Mouse (Mus musculus): ENCODE results near the gene Bcl11b. TPM values are rescaled to one million over a fixed set of nuclear protein-coding genes. Genes with fewer than 3 reads are reported as not detected.

The Bcl11b gene
- polyA plus RNA-seq, 1 experiment from 2014 or later, result 21.6 TPM

DNA sequence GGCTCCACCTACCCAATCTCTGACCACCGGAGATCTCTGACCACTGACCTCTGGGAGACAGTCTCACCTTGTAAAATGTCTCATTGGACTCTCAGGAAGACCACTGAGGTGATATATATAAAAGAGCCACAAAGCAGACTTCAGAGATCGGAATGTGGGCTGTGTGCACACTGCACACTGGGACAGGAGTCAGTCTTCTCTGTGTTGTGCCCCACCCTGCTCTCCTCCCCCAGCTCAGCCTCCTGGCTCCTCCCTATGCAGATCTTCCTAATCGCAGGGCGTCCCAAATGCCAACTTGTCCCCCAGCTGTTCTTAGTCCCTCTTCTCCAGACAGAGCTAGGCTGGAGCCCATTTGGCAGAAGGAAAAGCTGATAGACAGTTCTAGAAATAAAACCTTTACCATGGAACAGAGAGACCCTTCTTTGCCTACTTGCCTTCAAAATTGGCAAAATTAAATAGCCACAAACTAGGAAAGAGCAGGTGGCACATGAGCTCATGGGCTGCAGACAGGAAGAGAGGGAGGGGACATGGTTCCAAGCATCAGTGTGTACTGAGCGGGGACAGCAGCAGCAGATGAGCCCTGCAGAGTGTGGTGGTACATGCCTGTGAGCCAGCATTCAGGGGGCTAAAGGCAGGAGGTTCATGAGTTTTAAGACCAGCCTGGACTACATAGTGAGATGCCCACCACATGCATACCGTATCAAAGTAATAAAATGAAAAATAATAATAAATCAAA, 118.9 kb downstream of the Bcl11b start:
- H3K9ac ChIP-seq (replicated peaks), result no peak overlapping the region
- H3K4me3 ChIP-seq (replicated peaks), result no peak overlapping the region
- no peak overlapping the region for H3K4me2 ChIP-seq
- no peaks in the 10 kb centered on the region for H3K36me3 ChIP-seq
- 76% methylated on average over 6 of the region's 6 CpGs for WGBS
- no peaks in the 10 kb centered on the region for H3K9me3 ChIP-seq (replicated peaks)
- H3K27ac ChIP-seq (replicated peaks), result no peak overlapping the region
- ATAC-seq (ENCODE audit: low FRiP score), result no peak
- H3K27me3 ChIP-seq (replicated peaks), result no peaks in the 10 kb centered on the region
- no peaks in the 10 kb centered on the region for H3K4me1 ChIP-seq

DNA sequence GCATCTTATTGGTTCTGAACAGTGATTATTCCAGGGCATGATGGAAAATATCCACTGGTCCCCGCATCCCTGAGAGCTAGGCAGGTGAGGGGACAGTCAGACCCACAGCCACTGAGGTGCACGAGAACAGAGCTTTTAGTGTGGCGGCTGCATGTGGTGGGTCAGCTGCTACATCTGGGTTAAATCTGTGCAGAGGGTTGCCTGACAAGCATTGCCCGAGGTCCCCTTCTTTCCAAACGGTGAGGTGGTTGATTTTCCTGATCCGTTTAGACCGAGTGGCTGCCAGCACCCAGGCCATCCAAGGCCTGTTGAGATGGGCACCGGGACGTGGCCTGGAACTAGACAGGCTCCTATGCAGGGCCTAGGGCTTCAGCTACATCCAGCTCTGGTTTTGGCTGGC, 121.7 kb downstream of the Bcl11b start:
- Histone ChIP-seq H3K4me3 (replicated peaks) (no peak overlapping the region), H3K4me2 (no peak overlapping the region), H3K36me3 (no peaks in the 10 kb centered on the region), H3K27ac (replicated peaks) (no peak overlapping the region), H3K4me1 (no peaks in the 10 kb centered on the region), H3K9me3 (replicated peaks) (no peaks in the 10 kb centered on the region), H3K27me3 (replicated peaks) (no peaks in the 10 kb centered on the region), H3K9ac (replicated peaks) (no peak overlapping the region)
- ATAC-seq (ENCODE audit: low FRiP score), result no peak
- 90% methylated on average over 9 of the region's 9 CpGs for WGBS

DNA sequence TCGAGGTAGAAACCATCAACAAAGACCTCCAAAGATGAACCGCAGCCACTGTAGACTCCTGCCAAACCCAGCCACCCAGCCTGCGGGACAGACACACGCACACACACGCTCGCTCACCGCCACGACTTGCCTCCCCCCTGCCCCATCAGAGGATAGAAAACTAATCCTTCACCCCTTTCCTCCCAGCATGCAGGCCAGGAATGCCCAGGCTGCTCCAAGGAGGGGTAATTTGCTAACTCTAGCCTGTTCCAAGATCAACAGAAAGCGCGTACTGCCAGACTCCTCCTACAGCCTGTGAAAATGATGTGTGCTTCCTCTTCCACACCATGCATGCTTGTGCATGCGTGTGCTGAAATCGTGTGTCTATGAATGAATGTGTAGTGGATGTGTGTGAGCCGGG, 122.7 kb downstream of the Bcl11b start:
- H3K9me3 ChIP-seq (replicated peaks), result no peaks in the 10 kb centered on the region
- H3K4me2 ChIP-seq, result no peak overlapping the region
- H3K36me3 ChIP-seq, result no peaks in the 10 kb centered on the region
- H3K27ac ChIP-seq (replicated peaks), result no peak overlapping the region
- H3K9ac ChIP-seq (replicated peaks), result no peak overlapping the region
- no peaks in the 10 kb centered on the region for H3K27me3 ChIP-seq (replicated peaks)
- no peak for ATAC-seq (ENCODE audit: low FRiP score)
- 84% methylated on average over 13 of the region's 13 CpGs for WGBS
- H3K4me1 ChIP-seq, result 0 out of 2 replicates have a peak, but pooled peaks cover 2% of the 10 kb centered on the region
- no peak overlapping the region for H3K4me3 ChIP-seq (replicated peaks)

DNA sequence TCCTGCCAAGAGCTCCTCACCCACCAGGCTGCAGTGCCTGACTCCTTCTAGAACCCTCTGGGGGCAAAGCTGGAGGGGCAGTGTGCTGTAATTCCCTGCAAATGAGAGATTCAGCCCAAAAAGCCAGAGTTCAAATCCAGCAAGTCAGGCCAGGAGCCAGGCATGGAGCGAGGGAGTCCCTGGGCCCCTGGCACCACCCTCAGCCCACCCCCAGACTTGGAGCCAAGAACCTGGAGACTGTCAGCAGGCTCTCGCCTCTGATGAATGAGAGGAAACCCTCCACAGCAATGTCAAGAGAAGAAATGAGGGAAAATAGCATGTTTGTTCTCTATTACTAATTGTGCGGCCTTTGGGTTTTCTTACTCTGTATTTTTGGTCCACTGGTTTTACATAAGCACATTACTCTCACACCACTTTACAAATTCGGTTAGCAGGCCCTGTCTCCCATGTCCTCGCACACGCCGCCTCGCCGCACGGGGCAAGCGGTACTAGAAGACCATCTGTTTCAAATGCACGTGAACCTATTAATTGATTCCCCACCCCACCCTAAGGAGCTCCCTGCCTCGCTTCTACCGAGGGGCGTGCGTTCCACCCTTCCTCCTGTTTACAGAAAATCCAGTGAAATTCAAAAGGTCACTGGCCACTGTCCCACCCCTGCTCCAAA, 124.2 kb downstream of the Bcl11b start:
- H3K36me3 ChIP-seq, result no peaks in the 10 kb centered on the region
- no peak overlapping the region for H3K27ac ChIP-seq (replicated peaks)
- WGBS, result 83% methylated on average over 16 of the region's 16 CpGs
- no peaks in the 10 kb centered on the region for H3K27me3 ChIP-seq (replicated peaks)
- H3K4me3 ChIP-seq (replicated peaks), result no peak overlapping the region
- H3K9me3 ChIP-seq (replicated peaks), result no peaks in the 10 kb centered on the region
- no peak for ATAC-seq (ENCODE audit: low FRiP score)
- H3K4me1 ChIP-seq, result 0 out of 2 replicates have a peak, but pooled peaks cover 2% of the 10 kb centered on the region
- H3K9ac ChIP-seq (replicated peaks), result no peak overlapping the region
- no peak overlapping the region for H3K4me2 ChIP-seq

DNA sequence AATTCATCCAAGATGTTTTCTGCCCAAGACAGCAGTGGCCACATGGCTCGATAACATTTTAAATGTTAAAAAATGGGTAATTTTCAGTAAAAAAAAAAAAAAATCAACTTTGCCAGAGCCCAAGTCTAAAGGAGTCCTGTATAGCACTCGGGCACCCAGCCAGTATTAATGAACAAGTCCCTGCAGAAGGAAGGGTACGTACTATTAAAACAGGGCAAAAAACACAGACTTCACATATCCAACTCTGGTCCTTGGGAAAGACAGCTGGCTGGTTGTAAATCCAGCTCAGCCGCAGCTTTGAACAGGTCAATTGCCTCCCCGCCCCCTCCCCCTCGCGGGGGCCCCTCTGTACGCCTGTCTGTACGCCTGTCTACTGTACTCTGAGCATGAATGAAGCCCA, 127.2 kb downstream of the Bcl11b start:
- H3K9ac ChIP-seq (replicated peaks), result no peak overlapping the region
- no peak overlapping the region for H3K4me2 ChIP-seq
- H3K36me3 ChIP-seq, result no peaks in the 10 kb centered on the region
- H3K4me3 ChIP-seq (replicated peaks), result no peak overlapping the region
- no peak overlapping the region for H3K27ac ChIP-seq (replicated peaks)
- WGBS, result 55% methylated on average over 9 of the region's 9 CpGs
- H3K4me1 ChIP-seq, result 0 out of 2 replicates have a peak, but pooled peaks cover 2% of the 10 kb centered on the region
- H3K27me3 ChIP-seq (replicated peaks), result no peaks in the 10 kb centered on the region
- H3K9me3 ChIP-seq (replicated peaks), result no peaks in the 10 kb centered on the region
- ATAC-seq (ENCODE audit: low FRiP score), result no peak

DNA sequence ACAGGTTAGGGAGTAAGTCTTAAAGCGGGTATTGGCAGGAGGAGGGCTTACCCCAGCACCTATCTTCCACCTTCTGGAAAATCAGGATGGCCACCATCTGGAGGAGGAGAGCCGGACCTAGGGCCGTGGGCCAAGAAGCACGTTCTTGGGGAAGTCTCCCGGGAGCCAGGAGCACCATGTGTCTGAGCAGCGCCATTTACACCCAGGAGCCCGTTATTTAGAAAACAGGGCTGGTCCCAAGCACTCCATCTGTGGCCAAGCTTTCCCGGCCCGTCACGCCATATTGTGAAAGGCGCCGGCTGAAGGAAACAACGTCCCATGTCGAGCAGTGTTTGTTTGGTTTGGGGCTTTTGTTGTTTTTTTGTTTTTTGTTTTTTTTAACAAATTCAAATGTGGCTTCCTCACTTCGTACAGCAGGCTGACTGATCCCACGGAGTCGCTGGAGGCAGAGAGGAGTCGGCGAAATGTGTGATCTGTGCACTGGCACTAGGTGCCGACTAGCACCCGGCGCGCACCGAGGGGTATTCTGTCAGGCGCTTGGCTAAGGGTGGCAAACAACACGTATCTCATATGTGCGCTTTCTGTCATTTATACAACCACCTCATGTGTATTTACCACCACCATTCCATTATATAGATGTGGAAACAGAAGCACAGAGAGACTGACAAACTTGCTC, 128.8 kb downstream of the Bcl11b start:
- ATAC-seq (ENCODE audit: low FRiP score), result no peak
- Histone ChIP-seq H3K27me3 (replicated peaks) (no peaks in the 10 kb centered on the region), H3K4me1 (0 out of 2 replicates have a peak, but pooled peaks cover 2% of the 10 kb centered on the region), H3K9me3 (replicated peaks) (no peaks in the 10 kb centered on the region), H3K36me3 (no peaks in the 10 kb centered on the region), H3K4me3 (replicated peaks) (no peak overlapping the region), H3K4me2 (no peak overlapping the region), H3K9ac (replicated peaks) (no peak overlapping the region), H3K27ac (replicated peaks) (no peak overlapping the region)
- 85% methylated on average over 27 of the region's 27 CpGs for WGBS

DNA sequence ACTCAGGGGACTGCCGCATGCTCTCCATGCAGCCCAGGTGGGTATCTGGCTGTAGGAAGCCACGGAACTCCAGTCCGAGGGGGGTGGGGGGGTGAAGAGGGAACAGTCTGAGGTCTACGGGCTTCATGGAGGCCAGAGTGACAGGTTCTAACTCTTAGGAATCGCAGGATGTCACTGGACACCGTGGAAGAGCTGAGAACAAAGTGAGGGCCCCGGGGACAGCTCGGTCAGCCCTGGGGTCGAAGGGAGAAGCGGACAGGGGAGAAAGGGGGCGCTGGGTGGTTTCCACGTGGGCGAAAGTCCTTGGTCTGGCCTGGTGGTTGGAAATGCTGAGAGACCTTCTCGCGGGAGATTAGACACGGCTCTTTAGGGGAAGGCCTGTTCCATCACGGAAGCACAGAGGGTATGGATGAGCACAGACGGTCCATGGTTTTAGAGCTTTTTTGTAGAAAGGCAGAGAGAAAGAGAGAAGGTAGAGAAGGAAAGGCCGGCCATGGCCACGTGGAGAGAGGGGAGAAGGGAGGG, 133.8 kb downstream of the Bcl11b start:
- ATAC-seq (ENCODE audit: low FRiP score), result no peak
- Histone ChIP-seq H3K4me3 (replicated peaks) (no peak overlapping the region), H3K9me3 (replicated peaks) (no peaks in the 10 kb centered on the region), H3K9ac (replicated peaks) (no peak overlapping the region), H3K27ac (replicated peaks) (no peak overlapping the region), H3K36me3 (no peaks in the 10 kb centered on the region), H3K4me1 (no peaks in the 10 kb centered on the region), H3K27me3 (replicated peaks) (no peaks in the 10 kb centered on the region), H3K4me2 (no peak overlapping the region)
- WGBS, result 87% methylated on average over 20 of the region's 20 CpGs

DNA sequence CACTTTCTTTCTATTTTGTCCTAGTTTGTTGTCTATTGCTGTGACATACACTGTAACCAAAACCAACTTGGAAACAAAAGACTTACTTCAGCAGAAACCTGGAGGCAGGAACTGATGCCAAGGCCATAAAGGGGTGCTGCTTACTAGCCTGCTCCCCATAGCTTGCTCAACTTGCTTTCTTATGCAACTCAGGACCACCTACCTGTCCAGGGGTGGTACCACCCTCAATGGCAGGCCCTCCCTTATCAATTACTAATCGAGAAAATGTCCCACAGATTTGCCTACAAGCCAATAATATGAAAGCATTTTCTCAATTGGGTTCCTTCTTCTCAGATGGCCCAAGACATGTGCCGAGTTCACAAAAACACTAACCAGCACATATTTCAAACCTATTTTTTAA, 135.1 kb downstream of the Bcl11b start:
- no peak overlapping the region for H3K4me3 ChIP-seq (replicated peaks)
- no peak for ATAC-seq (ENCODE audit: low FRiP score)
- H3K27me3 ChIP-seq (replicated peaks), result no peaks in the 10 kb centered on the region
- no peak overlapping the region for H3K27ac ChIP-seq (replicated peaks)
- no peaks in the 10 kb centered on the region for H3K4me1 ChIP-seq
- 94% methylated on average over 2 of the region's 2 CpGs for WGBS
- no peaks in the 10 kb centered on the region for H3K36me3 ChIP-seq
- no peak overlapping the region for H3K4me2 ChIP-seq
- no peaks in the 10 kb centered on the region for H3K9me3 ChIP-seq (replicated peaks)
- no peak overlapping the region for H3K9ac ChIP-seq (replicated peaks)

Other genes with a start within 250 kb of the Bcl11b start
- gene Setd3, start 175.7 kb upstream of the Bcl11b start, polyA plus RNA-seq (2015; fragmentation: Nextera tagmentation; extraction: Ambion mirVana), result 97.5 and 98.3 TPM in 2 replicates
- gene Ccnk, start 176.0 kb upstream of the Bcl11b start, polyA plus RNA-seq (2015; fragmentation: Nextera tagmentation; extraction: Ambion mirVana), result 2.4 and 2.7 TPM in 2 replicates